Mouse (Mus musculus): ENCODE data around the gene Gm813.

DNA sequence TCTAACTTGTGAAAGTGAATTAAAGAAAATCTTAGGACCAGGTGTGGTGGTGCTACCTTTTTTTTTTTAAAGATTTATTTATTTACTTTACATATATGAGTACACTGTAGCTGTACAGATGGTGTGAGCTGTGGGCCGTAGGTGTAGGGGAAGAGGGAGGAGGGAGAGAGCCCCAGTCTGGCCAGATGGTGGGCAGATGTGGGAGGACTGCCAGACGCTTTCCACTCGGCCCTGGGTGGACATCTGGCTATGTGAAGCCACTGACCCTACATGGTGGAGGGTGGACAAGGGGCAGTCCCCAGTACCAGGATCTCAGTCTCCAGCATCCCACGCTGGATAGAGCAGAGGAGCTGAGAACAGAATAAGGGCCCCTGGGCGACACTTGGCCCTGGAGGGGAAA, 9.7 kb downstream of the Gm813 start:
- TF ChIP-seq CTCF (IDR thresholded peaks at IDR 0.05; ENCODE audit: borderline replicate concordance, extremely low read depth, insufficient read depth, insufficient read length) (no peak), POLR2A (IDR thresholded peaks at IDR 0.05; ENCODE audit: borderline replicate concordance, extremely low read depth, insufficient read depth, insufficient read length, poor library complexity, severe bottlenecking) (no peak)
